Comparison of ENCODE assay signal across 8 mouse cellular contexts in genomic region chr7:114276005-114276752, GRCm38 (mm10). TPM values are rescaled to one million over a fixed set of nuclear protein-coding genes. Genes with fewer than 3 reads are reported as not detected.
DNase-seq lines count a peak whose midpoint lies in the region; ATAC-seq lines count a peak whose summit lies in the region.

Gene Psma1 (minus strand): TSS chr7:114276118.

- peak within 1 kb of the TSS; percentile 96 for H3K4me2 ChIP-seq in intestine, embryonic 14.5 days (ENCODE audit: low read length)

- peak within 1 kb of the TSS; percentile 86 for H3K9ac ChIP-seq in intestine, embryonic 14.5 days (ENCODE audit: low read length)

- no peaks in the 10 kb centered on the region for H3K9me3 ChIP-seq in intestine, embryonic 14.5 days (ENCODE audit: control insufficient read depth, low read length)

- peak; percentile 93 to 96 for DNase-seq in adrenal gland, adult 18-20 months (ENCODE audit: low spot score in 2 of 2)
- peak; percentile 100 for DNase-seq in embryo, embryonic 11 days
- peak; percentile 95 for DNase-seq in gastrocnemius, postnatal 25 days
- peak; percentile 96 for DNase-seq in intestine, embryonic 14.5 days (ENCODE audit: low spot score)
- peak; percentile 97 to 98 for DNase-seq in left cerebral cortex, postnatal 14 days (ENCODE audit: low spot score in 2 of 2)
- peak; percentile 100 for DNase-seq in mesoderm, embryonic 11.5 days (ENCODE audit: low read depth, low spot score)
- DNase-seq in right cerebral cortex, postnatal 36 days (ENCODE audit: low spot score in 2 of 2) = peak; percentile 95
- DNase-seq in yolk sac, embryonic 10.5 days (ENCODE audit: low spot score) = peak; percentile 97

- peak within 1 kb of the TSS; percentile 97 for H3K4me3 ChIP-seq in intestine, embryonic 14.5 days (ENCODE audit: low read depth, low read length)

- peaks cover 6% of the 10 kb centered on the region; the same call in 1 of the 2 replicates for H3K4me1 ChIP-seq in intestine, embryonic 14.5 days (replicated peaks; ENCODE audit: control insufficient read depth, insufficient read depth, low read length)

- H3K27me3 ChIP-seq in intestine, embryonic 14.5 days (replicated peaks; ENCODE audit: control insufficient read depth, insufficient read depth, low read length) = no peaks in the 10 kb centered on the region

- intact Hi-C loops in left cerebral cortex, postnatal 14 days (cut with DNase I) = loop anchor here (10.0 kb wide), 1 partner anchor 219 kb away; no protein-coding TSS in a partner anchor

- ATAC-seq in intestine, embryonic 14.5 days (replicated peaks; ENCODE audit: low FRiP score, low TSS enrichment, low read depth) = peak; percentile 92

- peaks cover 28% of the 10 kb centered on the region for H3K36me3 ChIP-seq in intestine, embryonic 14.5 days (ENCODE audit: control insufficient read depth, insufficient read depth, low read length)

- H3K27ac ChIP-seq in intestine, embryonic 14.5 days (ENCODE audit: low read depth) = peak within 1 kb of the TSS; percentile 67

- WGBS in intestine, embryonic 14.5 days = under 1% methylated on average over 39 of the region's 39 CpGs

RNA-seq across cellular contexts. Expression of gene Psma1, which starts in this region (rescaled TPM):
- 100 to 1,000 TPM; 149 to 179 TPM for total RNA-seq in adrenal gland, adult 18-20 months (2021)
- 10 to 100 TPM; 90.6 to 99.7 TPM for total RNA-seq in gastrocnemius, postnatal 25 days (2021)
- 395 and 399 TPM in 2 replicates for polyA plus RNA-seq in intestine, embryonic 14.5 days (2014; fragmentation: Nextera tagmentation; extraction: Ambion mirVana)
- 100 to 1,000 TPM; 114 to 128 TPM for total RNA-seq in left cerebral cortex, postnatal 14 days (2021)

Comparison
In these comparisons a context has a peak if more than half of its experiments do, and no peak if none do; other contexts are left out.
1. Peak in every context shown above with its lines: DNase-seq, ATAC-seq, H3K4me3 ChIP-seq and H3K27ac ChIP-seq.